Mouse (Mus musculus) neural tube, embryonic 14.5 days (tissue): ENCODE measurements around the gene Clstn3. TPM values are rescaled to one million over a fixed set of nuclear protein-coding genes. Genes with fewer than 3 reads are reported as not detected.
"Not testable (repeated sequence)": the region's sequence is repeated elsewhere in the genome, so short reads cannot be mapped to it uniquely, and the experiment has no call there.

Source experiments
- ATAC-seq: fragments of 200-750 bp; cut with Nextera tagmentation; 2 replicates; pipeline ENCODE4 v1.8.0; 2017; ENCODE audit warnings: low read depth, mild to moderate bottlenecking, moderate TSS enrichment, moderate library complexity
- H3K27ac ChIP-seq: fragments of 300-500 bp; sonication (generic); 2 replicates; pipeline ENCODE4 v1.5.1; 2014; ENCODE audit warnings: low read depth, mild to moderate bottlenecking, control low read depth, low read length, moderate library complexity, mixed read lengths
- H3K27me3 ChIP-seq: fragments of 300-500 bp; sonication (generic); 2 replicates; pipeline ENCODE4 v1.6.1; 2014; ENCODE audit warnings: low read length; ENCODE audit not compliant: control insufficient read depth, insufficient read depth
- H3K36me3 ChIP-seq: fragments of 300-500 bp; sonication (generic); 2 replicates; pipeline ENCODE4 v1.6.1; 2014; ENCODE audit warnings: low read length, mixed read lengths; ENCODE audit not compliant: control insufficient read depth, insufficient read depth
- H3K4me1 ChIP-seq: fragments of 300-500 bp; sonication (generic); 2 replicates; pipeline ENCODE4 v1.6.1; 2014; ENCODE audit warnings: low read length; ENCODE audit not compliant: control insufficient read depth, insufficient read depth
- H3K4me2 ChIP-seq: fragments of 300-500 bp; sonication (generic); 2 replicates; pipeline ENCODE4 v1.6.1; 2014; ENCODE audit warnings: mild to moderate bottlenecking, low read depth, low read length, control low read depth
- H3K4me3 ChIP-seq: fragments of 300-500 bp; sonication (generic); 2 replicates; pipeline ENCODE4 v1.5.1; 2014; ENCODE audit warnings: low read depth, low read length, control low read depth, mixed read lengths
- H3K9ac ChIP-seq: fragments of 300-500 bp; sonication (generic); replicated peaks from 2 replicates; pipeline ENCODE4 v1.6.1; 2014; ENCODE audit warnings: low read depth, mild to moderate bottlenecking, control low read depth, low read length, mixed read lengths
- H3K9me3 ChIP-seq: fragments of 300-500 bp; sonication (generic); 2 replicates; pipeline ENCODE4 v1.6.1; 2016; ENCODE audit warnings: low read length; ENCODE audit not compliant: control insufficient read depth
- WGBS: fragments of 180-500 bp; shearing (Covaris S2); extraction: QIAGEN DNeasy Blood & Tissue Kit; methylation state at CpG from one replicate; pipeline ENCODE4 v1.1.7; 2014; 5-methylcytosine and 5-hydroxymethylcytosine counted together
- polyA plus RNA-seq: library from polyadenylated mRNA; unstranded; fragments of >200 nt; fragmentation: Nextera tagmentation; extraction: Ambion mirVana; gene quantifications from 2 replicates; pipeline ENCODE4 v1.2.1, GENCODE M21; 2014

The Clstn3 gene
- polyA plus RNA-seq, 1 experiment from 2014 or later, result 90.4 TPM

DNA sequence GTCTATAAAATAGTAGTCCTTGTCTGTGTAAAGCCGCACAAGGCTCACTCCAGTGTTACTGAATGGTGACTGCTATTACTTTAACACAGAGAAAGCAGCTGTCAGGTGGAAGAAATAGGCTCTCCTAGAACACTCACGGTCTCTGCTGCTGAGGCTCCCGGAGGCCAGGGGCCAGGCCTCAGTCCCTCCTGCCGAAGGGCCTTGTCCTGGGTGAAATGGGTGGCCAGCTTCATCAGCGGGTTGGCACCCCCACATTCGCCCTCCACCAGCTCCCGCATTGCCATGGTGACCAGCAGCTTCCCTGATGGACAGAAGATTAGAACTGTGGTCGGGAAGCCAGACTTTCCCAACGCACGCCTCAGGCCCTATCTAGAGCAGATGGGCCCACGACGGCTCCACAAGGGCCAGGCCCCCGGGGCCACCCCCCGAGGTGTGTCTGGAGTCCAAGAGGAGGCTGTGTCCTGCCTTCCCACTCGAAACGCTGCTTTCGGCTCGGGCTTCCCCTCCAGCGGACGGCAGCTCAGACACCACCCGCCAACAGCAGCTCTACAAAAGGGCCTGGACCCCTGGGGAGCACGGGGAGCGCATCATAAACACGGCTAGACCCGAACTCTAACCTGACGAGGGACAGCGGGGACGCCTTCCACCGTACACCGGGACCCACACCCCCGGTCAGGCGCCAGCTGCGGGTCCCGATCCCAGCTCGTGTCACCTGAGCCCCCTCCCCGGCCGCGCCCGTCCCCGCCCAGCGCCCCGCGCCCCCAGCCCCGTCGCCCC lies 50.3 kb downstream of the Clstn3 start:
- H3K4me1 ChIP-seq, result peaks cover 10% of the 10 kb centered on the region
- peak overlapping the region; percentile 68 for H3K4me2 ChIP-seq
- peak overlapping the region; percentile 94 for H3K4me3 ChIP-seq
- H3K9ac ChIP-seq, result peak overlapping the region; percentile 83
- peak overlapping the region; percentile 4 for H3K27ac ChIP-seq
- H3K27me3 ChIP-seq, result no peaks in the 10 kb centered on the region
- H3K9me3 ChIP-seq, result no peaks in the 10 kb centered on the region
- WGBS, result 2% methylated on average over 39 of the region's 45 CpGs
- peak; percentile 66 for ATAC-seq
- no peaks in the 10 kb centered on the region for H3K36me3 ChIP-seq

DNA sequence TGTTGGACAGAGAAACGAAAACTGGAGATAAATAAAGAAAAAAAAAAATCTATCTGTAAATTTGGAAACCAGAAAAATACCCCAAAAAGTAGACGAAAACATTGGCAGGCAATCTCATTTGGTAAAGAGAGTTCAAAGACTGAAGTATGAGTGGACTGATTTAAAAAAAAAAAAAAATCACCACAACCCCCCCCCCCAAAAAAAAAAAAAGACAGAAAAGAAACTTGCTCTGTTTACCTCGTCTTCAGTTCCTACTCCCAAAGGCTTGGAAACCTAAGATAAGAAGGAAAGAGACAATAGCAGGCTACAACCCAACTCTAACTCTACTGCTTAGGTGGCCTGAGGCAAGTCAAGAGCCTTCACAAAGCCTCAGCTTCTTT lies 50.8 kb downstream of the Clstn3 start:
- Histone ChIP-seq H3K9me3 (no peaks in the 10 kb centered on the region), H3K4me1 (peaks cover 10% of the 10 kb centered on the region), H3K4me3 (peak overlapping the region; percentile 94), H3K27ac (peak overlapping the region; percentile 4; the same call in 1 of the 2 replicates), H3K9ac (peak overlapping the region; percentile 83), H3K4me2 (peak overlapping the region; percentile 68), H3K36me3 (no peaks in the 10 kb centered on the region), H3K27me3 (no peaks in the 10 kb centered on the region)
- ATAC-seq, result no peak
- 70% methylated on average over 3 of the region's 3 CpGs for WGBS

- H3K9ac ChIP-seq, result no peak overlapping the region
- peaks cover 1% of the 10 kb centered on the region; the same call in 1 of the 2 replicates for H3K4me1 ChIP-seq
- no peaks in the 10 kb centered on the region for H3K9me3 ChIP-seq
- 91% methylated on average over 5 of the region's 5 CpGs for WGBS
- no peaks in the 10 kb centered on the region for H3K27me3 ChIP-seq
- no peak overlapping the region for H3K4me3 ChIP-seq
- no peak for ATAC-seq
- peaks cover 28% of the 10 kb centered on the region for H3K36me3 ChIP-seq
- H3K27ac ChIP-seq, result no peak overlapping the region
- H3K4me2 ChIP-seq, result no peak overlapping the region
Measured at GRCm38 (mm10) chr6:124408355-124408754, 56.2 kb downstream of the Clstn3 start.

- H3K4me2 ChIP-seq, result no peak overlapping the region
- H3K27me3 ChIP-seq, result no peaks in the 10 kb centered on the region
- H3K36me3 ChIP-seq, result peaks cover 38% of the 10 kb centered on the region
- no peak overlapping the region for H3K27ac ChIP-seq
- H3K4me1 ChIP-seq, result no peaks in the 10 kb centered on the region
- H3K4me3 ChIP-seq, result no peak overlapping the region
- ATAC-seq, result 0 out of 2 replicates have a peak, but pooled peaks have one; percentile 9
- no peaks in the 10 kb centered on the region for H3K9me3 ChIP-seq
- no peak overlapping the region for H3K9ac ChIP-seq
Measured at GRCm38 (mm10) chr6:124407180-124407579, 57.4 kb downstream of the Clstn3 start.

DNA sequence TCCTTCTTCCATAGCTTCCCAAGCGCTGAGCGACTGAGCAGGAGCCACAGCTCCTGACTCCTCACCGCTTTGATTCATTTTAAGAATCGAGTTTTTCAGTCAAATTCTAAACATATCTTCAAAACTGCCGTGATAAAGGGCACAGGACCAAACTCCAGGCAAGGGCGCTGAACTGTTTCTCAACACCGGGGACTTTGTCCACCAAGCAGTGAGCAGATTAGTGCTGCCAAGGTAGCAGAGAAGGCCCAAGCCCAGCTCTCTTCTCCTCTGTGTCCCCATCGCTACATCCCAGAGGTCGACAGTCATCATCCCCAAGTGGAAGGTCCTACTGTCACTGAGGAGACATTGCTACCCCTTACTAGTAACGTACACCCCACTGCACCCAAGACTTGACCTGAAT lies 58.3 kb downstream of the Clstn3 start:
- no peak overlapping the region for H3K27ac ChIP-seq
- no peaks in the 10 kb centered on the region for H3K4me1 ChIP-seq
- H3K4me2 ChIP-seq, result no peak overlapping the region
- no peak overlapping the region for H3K4me3 ChIP-seq
- ATAC-seq, result no peak
- no peaks in the 10 kb centered on the region for H3K9me3 ChIP-seq
- H3K36me3 ChIP-seq, result peaks cover 41% of the 10 kb centered on the region
- 96% methylated on average over 10 of the region's 10 CpGs for WGBS
- H3K27me3 ChIP-seq, result no peaks in the 10 kb centered on the region
- H3K9ac ChIP-seq, result no peak overlapping the region

- H3K27me3 ChIP-seq, result no peaks in the 10 kb centered on the region
- 95% methylated on average over 6 of the region's 6 CpGs for WGBS
- H3K4me2 ChIP-seq, result no peak overlapping the region
- H3K9me3 ChIP-seq, result no peaks in the 10 kb centered on the region
- no peak overlapping the region for H3K9ac ChIP-seq
- no peak overlapping the region for H3K4me3 ChIP-seq
- no peaks in the 10 kb centered on the region for H3K4me1 ChIP-seq
- no peak overlapping the region for H3K27ac ChIP-seq
- ATAC-seq, result no peak
- H3K36me3 ChIP-seq, result peaks cover 71% of the 10 kb centered on the region
Measured at GRCm38 (mm10) chr6:124399738-124400137, 64.9 kb downstream of the Clstn3 start.

- peaks cover 31% of the 10 kb centered on the region for H3K36me3 ChIP-seq
- WGBS, result 98% methylated on average over 3 of the region's 3 CpGs
- H3K27ac ChIP-seq, H3K4me1 ChIP-seq, H3K4me3 ChIP-seq, H3K4me2 ChIP-seq, ATAC-seq, H3K9me3 ChIP-seq, H3K9ac ChIP-seq, H3K27me3 ChIP-seq: not testable (repeated sequence)
Measured at GRCm38 (mm10) chr6:124394991-124395390, 69.6 kb downstream of the Clstn3 start.

Other genes with a start within 250 kb of the Clstn3 start
- not detected in 2 replicates for gene Vmn2r27, start 232.9 kb downstream of the Clstn3 start, polyA plus RNA-seq
- 0.05 and 0.15 TPM in 2 replicates for gene Cd163, start 160.1 kb downstream of the Clstn3 start, polyA plus RNA-seq
- gene Pex5, start 49.7 kb downstream of the Clstn3 start, polyA plus RNA-seq, result 50.1 and 63.8 TPM in 2 replicates
- 0.22 and 0.29 TPM in 2 replicates for gene C1rl, start 28.3 kb upstream of the Clstn3 start, polyA plus RNA-seq
- gene C1ra, start 47.6 kb upstream of the Clstn3 start, polyA plus RNA-seq, result 0.11 and 0.33 TPM in 2 replicates
- 0.72 and 0.75 TPM in 2 replicates for gene C1s1, start 77.6 kb upstream of the Clstn3 start, polyA plus RNA-seq
- not detected in 2 replicates for gene C1rb, start 105.5 kb upstream of the Clstn3 start, polyA plus RNA-seq
- 0.16 TPM in 1 of 2 replicates, not detected in the other for gene C1s2, start 171.3 kb upstream of the Clstn3 start, polyA plus RNA-seq
- 40.0 and 44.7 TPM in 2 replicates for gene Lpcat3, start 198.2 kb upstream of the Clstn3 start, polyA plus RNA-seq
- gene Emg1, start 247.4 kb upstream of the Clstn3 start, polyA plus RNA-seq, result 94.2 and 99.8 TPM in 2 replicates
- gene Phb2, start 247.5 kb upstream of the Clstn3 start, polyA plus RNA-seq, result 242 and 258 TPM in 2 replicates